Mouse (Mus musculus) left cerebral cortex, adult 11 months (tissue): ENCODE results near the gene Tagln2.
A peak's percentile ranks its signal among the peaks of the same experiment; 100 is the strongest.

Experiments
- DNase-seq: peaks from one replicate; pipeline ENCODE4 v3.0.0; 2022; ENCODE audit warnings: low spot score

Tagln2 gene

GRCm38 (mm10) chr1:172481540-172482280 lies 18.1 kb upstream of the Tagln2 start, which contains the start of gene Igsf9:
Gene Igsf9, plus strand, starts transcription at chr1:172481788.
- peak; percentile 86 for DNase-seq

GRCm38 (mm10) chr1:172482518-172483360 lies 17.1 kb upstream of the Tagln2 start:
- no peak for DNase-seq

- no peak for DNase-seq
These were observed 16.5 kb upstream of the Tagln2 start for GRCm38 (mm10) chr1:172483361-172483660.

- DNase-seq, result no peak
These were observed 15.6 kb upstream of the Tagln2 start for GRCm38 (mm10) chr1:172484236-172484635.

GRCm38 (mm10) chr1:172484671-172485070 lies 15.2 kb upstream of the Tagln2 start:
- no peak for DNase-seq

- DNase-seq, result no peak
These were observed 14.0 kb upstream of the Tagln2 start for GRCm38 (mm10) chr1:172485821-172486220.

GRCm38 (mm10) chr1:172486236-172486635 lies 13.6 kb upstream of the Tagln2 start:
- DNase-seq, result no peak

GRCm38 (mm10) chr1:172486651-172487050 lies 13.2 kb upstream of the Tagln2 start:
- DNase-seq, result no peak

- no peak for DNase-seq
These were observed 12.0 kb upstream of the Tagln2 start for GRCm38 (mm10) chr1:172487859-172488258.

- no peak for DNase-seq
These were observed 11.0 kb upstream of the Tagln2 start for GRCm38 (mm10) chr1:172488831-172489230.

GRCm38 (mm10) chr1:172489585-172490250 lies 10.1 kb upstream of the Tagln2 start:
- DNase-seq, result no peak

GRCm38 (mm10) chr1:172490261-172490661 lies 9.6 kb upstream of the Tagln2 start:
- DNase-seq, result peak; percentile 74

- no peak for DNase-seq
These were observed 7.8 kb upstream of the Tagln2 start for GRCm38 (mm10) chr1:172492047-172492446.

- no peak for DNase-seq
These were observed 6.3 kb upstream of the Tagln2 start for GRCm38 (mm10) chr1:172493516-172493915.

- no peak for DNase-seq
These were observed 3.8 kb upstream of the Tagln2 start for GRCm38 (mm10) chr1:172496030-172496429.

GRCm38 (mm10) chr1:172497428-172497827 lies 2.4 kb upstream of the Tagln2 start:
- DNase-seq, result no peak

GRCm38 (mm10) chr1:172500451-172501370 lies 864 bp downstream of the Tagln2 start:
- no peak for DNase-seq

- DNase-seq, result no peak
These were observed 1.7 kb downstream of the Tagln2 start for GRCm38 (mm10) chr1:172501371-172502144.

- no peak for DNase-seq
These were observed 2.6 kb downstream of the Tagln2 start for GRCm38 (mm10) chr1:172502145-172503110.
